Mouse (Mus musculus) limb, embryonic 12.5 days (tissue): ENCODE measurements around the gene Med11. TPM values are rescaled to one million over a fixed set of nuclear protein-coding genes. Genes with fewer than 3 reads are reported as not detected.
"Not testable (repeated sequence)": the region's sequence is repeated elsewhere in the genome, so short reads cannot be mapped to it uniquely, and the experiment has no call there.

Experiments
- ATAC-seq: fragments of 200-750 bp; cut with Nextera tagmentation; 2 replicates; pipeline ENCODE4 v1.8.0; 2017; ENCODE audit warnings: low read depth, moderate TSS enrichment; ENCODE audit not compliant: insufficient number of reproducible peaks, insufficient read depth, low FRiP score, low TSS enrichment
- H3K27ac ChIP-seq: fragments of 300-500 bp; sonication (generic); 2 replicates; pipeline ENCODE4 v1.5.1; 2016; ENCODE audit warnings: mild to moderate bottlenecking, moderate library complexity
- H3K27me3 ChIP-seq: fragments of 300-500 bp; sonication (generic); 2 replicates; pipeline ENCODE4 v1.6.1; 2016; ENCODE audit warnings: mild to moderate bottlenecking, moderate library complexity
- H3K36me3 ChIP-seq: fragments of 300-500 bp; sonication (generic); 2 replicates; pipeline ENCODE4 v1.6.1; 2016; ENCODE audit warnings: mild to moderate bottlenecking, moderate library complexity
- H3K4me1 ChIP-seq: fragments of 300-500 bp; sonication (generic); replicated peaks from 2 replicates; pipeline ENCODE4 v1.6.1; 2016
- H3K4me2 ChIP-seq: fragments of 300-500 bp; sonication (generic); 2 replicates; pipeline ENCODE4 v1.6.1; 2016; ENCODE audit warnings: mild to moderate bottlenecking, moderate library complexity
- H3K4me3 ChIP-seq: fragments of 300-500 bp; sonication (generic); replicated peaks from 2 replicates; pipeline ENCODE4 v1.5.1; 2016; ENCODE audit warnings: mild to moderate bottlenecking
- H3K9ac ChIP-seq: fragments of 300-500 bp; sonication (generic); replicated peaks from 2 replicates; pipeline ENCODE4 v1.6.1; 2016; ENCODE audit warnings: mild to moderate bottlenecking, moderate library complexity
- H3K9me3 ChIP-seq: fragments of 300-500 bp; sonication (generic); 2 replicates; pipeline ENCODE4 v1.6.1; 2016; ENCODE audit warnings: mild to moderate bottlenecking, moderate library complexity
- WGBS: fragments of 180-500 bp; shearing (Covaris S2); methylation state at CpG from one replicate; pipeline ENCODE4 v1.1.7; 2016; 5-methylcytosine and 5-hydroxymethylcytosine counted together
- polyA plus RNA-seq: library from polyadenylated mRNA; unstranded; fragments of >200 nt; fragmentation: Nextera tagmentation; extraction: Ambion mirVana; gene quantifications from 2 replicates; pipeline ENCODE4 v1.2.1, GENCODE M21; 2016

The Med11 gene
- polyA plus RNA-seq, 1 experiment from 2014 or later = 44.0 TPM

- ATAC-seq = no peak
- H3K27ac ChIP-seq = no peak overlapping the region
- H3K9me3 ChIP-seq = no peaks in the 10 kb centered on the region
- H3K9ac ChIP-seq = no peak overlapping the region
- H3K27me3 ChIP-seq = peaks cover 28% of the 10 kb centered on the region
- no peak overlapping the region for H3K4me2 ChIP-seq
- H3K4me3 ChIP-seq = no peak overlapping the region
- H3K36me3 ChIP-seq = no peaks in the 10 kb centered on the region
- peaks cover 10% of the 10 kb centered on the region for H3K4me1 ChIP-seq
- WGBS = 96% methylated on average over 3 of the region's 3 CpGs
Observed at GRCm38 (mm10) chr11:70469764-70470163, 18.0 kb downstream of the Med11 start.

GRCm38 (mm10) chr11:70472716-70473115 lies 21.0 kb downstream of the Med11 start:
- Histone ChIP-seq H3K4me1 (no peaks in the 10 kb centered on the region), H3K4me2 (no peak overlapping the region), H3K27ac (no peak overlapping the region), H3K27me3 (no peaks in the 10 kb centered on the region; the same call in 1 of the 2 replicates), H3K4me3 (no peak overlapping the region), H3K36me3 (no peaks in the 10 kb centered on the region), H3K9ac (no peak overlapping the region), H3K9me3 (no peaks in the 10 kb centered on the region)
- ATAC-seq = no peak

GRCm38 (mm10) chr11:70473291-70473690 lies 21.6 kb downstream of the Med11 start:
- H3K9ac ChIP-seq, H3K4me3 ChIP-seq, H3K4me1 ChIP-seq, H3K36me3 ChIP-seq, ATAC-seq, H3K4me2 ChIP-seq, H3K27ac ChIP-seq, H3K27me3 ChIP-seq, H3K9me3 ChIP-seq: not testable (repeated sequence)
- WGBS = 86% methylated on average over 5 of the region's 5 CpGs

- Histone ChIP-seq H3K4me3 (no peak overlapping the region), H3K4me2 (no peak overlapping the region), H3K27me3 (no peaks in the 10 kb centered on the region; the same call in 1 of the 2 replicates), H3K27ac (no peak overlapping the region), H3K9me3 (no peaks in the 10 kb centered on the region), H3K9ac (no peak overlapping the region), H3K36me3 (no peaks in the 10 kb centered on the region), H3K4me1 (no peaks in the 10 kb centered on the region)
- WGBS = 68% methylated on average over 12 of the region's 12 CpGs
- ATAC-seq = no peak
Observed at GRCm38 (mm10) chr11:70474872-70475534, 23.3 kb downstream of the Med11 start.

- H3K9me3 ChIP-seq = no peaks in the 10 kb centered on the region
- H3K4me2 ChIP-seq = no peak overlapping the region
- no peak overlapping the region for H3K4me3 ChIP-seq
- H3K27ac ChIP-seq = no peak overlapping the region
- no peaks in the 10 kb centered on the region for H3K36me3 ChIP-seq
- WGBS = 69% methylated on average over 2 of the region's 2 CpGs
- H3K27me3 ChIP-seq = no peaks in the 10 kb centered on the region
- H3K4me1 ChIP-seq = no peaks in the 10 kb centered on the region
- H3K9ac ChIP-seq = no peak overlapping the region
- no peak for ATAC-seq
Observed at GRCm38 (mm10) chr11:70485498-70485897, 33.8 kb downstream of the Med11 start.

- no peak overlapping the region for H3K4me3 ChIP-seq
- 47% methylated on average over 4 of the region's 4 CpGs for WGBS
- H3K9ac ChIP-seq = no peak overlapping the region
- H3K4me1 ChIP-seq = no peaks in the 10 kb centered on the region
- no peak for ATAC-seq
- H3K27ac ChIP-seq = no peak overlapping the region
- no peak overlapping the region for H3K4me2 ChIP-seq
- H3K9me3 ChIP-seq = peaks cover 4% of the 10 kb centered on the region; the same call in 1 of the 2 replicates
- H3K36me3 ChIP-seq = no peaks in the 10 kb centered on the region
- no peaks in the 10 kb centered on the region; the same call in 1 of the 2 replicates for H3K27me3 ChIP-seq
Observed at GRCm38 (mm10) chr11:70487816-70488215, 36.1 kb downstream of the Med11 start.

GRCm38 (mm10) chr11:70489138-70489537 lies 37.4 kb downstream of the Med11 start:
- Histone ChIP-seq H3K36me3 (no peaks in the 10 kb centered on the region), H3K27ac (no peak overlapping the region), H3K4me3 (no peak overlapping the region), H3K9me3 (peaks cover 4% of the 10 kb centered on the region; the same call in 1 of the 2 replicates), H3K4me1 (no peaks in the 10 kb centered on the region), H3K27me3 (no peaks in the 10 kb centered on the region; the same call in 1 of the 2 replicates), H3K9ac (no peak overlapping the region), H3K4me2 (no peak overlapping the region)
- 94% methylated on average over 3 of the region's 3 CpGs for WGBS
- no peak for ATAC-seq

- Histone ChIP-seq H3K4me3 (no peak overlapping the region), H3K4me2 (no peak overlapping the region), H3K9ac (no peak overlapping the region), H3K27me3 (no peaks in the 10 kb centered on the region; the same call in 1 of the 2 replicates), H3K9me3 (peaks cover 4% of the 10 kb centered on the region; the same call in 1 of the 2 replicates), H3K27ac (no peak overlapping the region), H3K36me3 (no peaks in the 10 kb centered on the region), H3K4me1 (no peaks in the 10 kb centered on the region)
- WGBS = 86% methylated on average over 6 of the region's 6 CpGs
- no peak for ATAC-seq
Observed at GRCm38 (mm10) chr11:70489684-70490083, 38.0 kb downstream of the Med11 start.

GRCm38 (mm10) chr11:70499566-70500475 lies 48.1 kb downstream of the Med11 start:
- no peak overlapping the region for H3K27ac ChIP-seq
- no peaks in the 10 kb centered on the region for H3K9me3 ChIP-seq
- H3K4me2 ChIP-seq = no peak overlapping the region
- H3K36me3 ChIP-seq = no peaks in the 10 kb centered on the region
- no peak for ATAC-seq
- no peak overlapping the region for H3K9ac ChIP-seq
- H3K4me3 ChIP-seq = no peak overlapping the region
- 75% methylated on average over 14 of the region's 14 CpGs for WGBS
- H3K4me1 ChIP-seq = no peaks in the 10 kb centered on the region
- no peaks in the 10 kb centered on the region; the same call in 1 of the 2 replicates for H3K27me3 ChIP-seq

- 93% methylated on average over 1 of the region's 1 CpGs for WGBS
- no peak for ATAC-seq
- no peaks in the 10 kb centered on the region for H3K9me3 ChIP-seq
Observed at GRCm38 (mm10) chr11:70500476-70500812, 48.7 kb downstream of the Med11 start.

GRCm38 (mm10) chr11:70502018-70502417 lies 50.3 kb downstream of the Med11 start:
- no peaks in the 10 kb centered on the region for H3K36me3 ChIP-seq
- ATAC-seq = no peak
- no peak overlapping the region for H3K4me3 ChIP-seq
- H3K4me2 ChIP-seq = no peak overlapping the region
- H3K9me3 ChIP-seq = no peaks in the 10 kb centered on the region
- 64% methylated on average over 3 of the region's 3 CpGs for WGBS
- peaks cover 5% of the 10 kb centered on the region; the same call in 1 of the 2 replicates for H3K27me3 ChIP-seq
- no peaks in the 10 kb centered on the region for H3K4me1 ChIP-seq
- no peak overlapping the region for H3K27ac ChIP-seq
- no peak overlapping the region for H3K9ac ChIP-seq

More at GRCm38 (mm10) chr11:70500476-70500812, 48.7 kb downstream of the Med11 start:
- Histone ChIP-seq H3K4me3 (no peak overlapping the region), H3K27ac (no peak overlapping the region), H3K36me3 (no peaks in the 10 kb centered on the region), H3K4me1 (no peaks in the 10 kb centered on the region), H3K27me3 (peaks cover 2% of the 10 kb centered on the region; the same call in 1 of the 2 replicates), H3K9ac (no peak overlapping the region), H3K4me2 (no peak overlapping the region)
